Mouse (Mus musculus) layer of hippocampus, adult 9-10 months (tissue): ENCODE data around the gene Cdc25b.

Experiments used
- DNase-seq: peaks from one replicate; pipeline ENCODE4 v3.0.0; 2022; ENCODE audit warnings: low spot score

The Cdc25b gene

GRCm38 (mm10) chr2:131186771-131187601 lies at the start of gene Cdc25b, which contains the start of gene Spef1:
Gene Cdc25b, plus strand, starts transcription at chr2:131186949.
Gene Spef1, minus strand, starts transcription at chr2:131187282.
- no peak for DNase-seq

- no peak for DNase-seq
Observed at GRCm38 (mm10) chr2:131138296-131138695, 48.5 kb upstream of the Cdc25b start.

- no peak for DNase-seq
Observed at GRCm38 (mm10) chr2:131138760-131139159, 48.0 kb upstream of the Cdc25b start.

GRCm38 (mm10) chr2:131139287-131139686 lies 47.5 kb upstream of the Cdc25b start:
- DNase-seq: no peak

GRCm38 (mm10) chr2:131139886-131140532 lies 46.7 kb upstream of the Cdc25b start:
- no peak for DNase-seq

GRCm38 (mm10) chr2:131140533-131140905 lies 46.2 kb upstream of the Cdc25b start:
- no peak for DNase-seq

- DNase-seq: no peak
Observed at GRCm38 (mm10) chr2:131141336-131141986, 45.3 kb upstream of the Cdc25b start.

GRCm38 (mm10) chr2:131142592-131142991 lies 44.2 kb upstream of the Cdc25b start:
- peak; percentile 32 for DNase-seq

GRCm38 (mm10) chr2:131143007-131143780 lies 43.6 kb upstream of the Cdc25b start:
- DNase-seq: no peak

GRCm38 (mm10) chr2:131145121-131145520 lies 41.6 kb upstream of the Cdc25b start:
- DNase-seq: no peak

- no peak for DNase-seq
Observed at GRCm38 (mm10) chr2:131145536-131145935, 41.2 kb upstream of the Cdc25b start.

GRCm38 (mm10) chr2:131146193-131147042 lies 40.3 kb upstream of the Cdc25b start:
- no peak for DNase-seq

GRCm38 (mm10) chr2:131147043-131147365 lies 39.7 kb upstream of the Cdc25b start:
- no peak for DNase-seq

GRCm38 (mm10) chr2:131148353-131149253 lies 38.1 kb upstream of the Cdc25b start:
- DNase-seq: no peak

- DNase-seq: no peak
Observed at GRCm38 (mm10) chr2:131149254-131149578, 37.5 kb upstream of the Cdc25b start.

GRCm38 (mm10) chr2:131152166-131152730 lies 34.5 kb upstream of the Cdc25b start:
- no peak for DNase-seq

- no peak for DNase-seq
Observed at GRCm38 (mm10) chr2:131154036-131154435, 32.7 kb upstream of the Cdc25b start.

GRCm38 (mm10) chr2:131156987-131157386 lies 29.8 kb upstream of the Cdc25b start:
- DNase-seq: no peak

GRCm38 (mm10) chr2:131159491-131159910 lies 27.2 kb upstream of the Cdc25b start:
- no peak for DNase-seq
